Mouse (Mus musculus): ENCODE data around the gene Aldh18a1. TPM values are rescaled to one million over a fixed set of nuclear protein-coding genes. Genes with fewer than 3 reads are reported as not detected.
A peak's percentile ranks its signal among the peaks of the same experiment; 100 is the strongest.
"Not testable (repeated sequence)": the region's sequence is repeated elsewhere in the genome, so short reads cannot be mapped to it uniquely, and the experiment has no call there.

Gene Aldh18a1
- polyA plus RNA-seq (2012; ENCODE audit: insufficient read depth, insufficient read length, low replicate concordance, missing spikeins) = not detected in 2 replicates

GRCm38 (mm10) chr19:40588293-40588654, at the start of gene Aldh18a1:
Gene Aldh18a1, minus strand, starts transcription at chr19:40588463.
- TF ChIP-seq POLR2A (IDR thresholded peaks at IDR 0.05; ENCODE audit: insufficient read depth, low read depth, low read length) (0 out of 2 replicates have a peak, but pooled peaks have one; percentile 25), CTCF (IDR thresholded peaks at IDR 0.05; ENCODE audit: insufficient read depth, low read depth, low read length) (no peak)
- no peak within 1 kb of the TSS for H3K27ac ChIP-seq (ENCODE audit: insufficient read depth, low read depth, low read length)
- WGBS = under 1% methylated on average over 34 of the region's 34 CpGs
- peak within 1 kb of the TSS; percentile 88 for H3K4me3 ChIP-seq (ENCODE audit: insufficient read depth, low read depth, low read length)
- peaks cover 8% of the 10 kb centered on the region for H3K4me1 ChIP-seq (ENCODE audit: control insufficient read depth, insufficient read depth, low read length)

- Histone ChIP-seq H3K4me1 (ENCODE audit: control insufficient read depth, insufficient read depth, low read length) (no peaks in the 10 kb centered on the region), H3K4me3 (ENCODE audit: insufficient read depth, low read depth, low read length) (no peak overlapping the region), H3K27ac (ENCODE audit: insufficient read depth, low read depth, low read length) (no peak overlapping the region)
- 84% methylated on average over 7 of the region's 7 CpGs for WGBS
- TF ChIP-seq CTCF (IDR thresholded peaks at IDR 0.05; ENCODE audit: insufficient read depth, low read depth, low read length) = no peak
- no peak for TF ChIP-seq POLR2A (IDR thresholded peaks at IDR 0.05; ENCODE audit: insufficient read depth, low read depth, low read length)
Measured at GRCm38 (mm10) chr19:40637601-40638000, 49.3 kb upstream of the Aldh18a1 start.

GRCm38 (mm10) chr19:40637091-40637490, 48.8 kb upstream of the Aldh18a1 start:
- Histone ChIP-seq H3K4me1 (ENCODE audit: control insufficient read depth, insufficient read depth, low read length) (no peaks in the 10 kb centered on the region), H3K27ac (ENCODE audit: insufficient read depth, low read depth, low read length) (no peak overlapping the region), H3K4me3 (ENCODE audit: insufficient read depth, low read depth, low read length) (no peak overlapping the region)
- 67% methylated on average over 4 of the region's 4 CpGs for WGBS
- no peak for TF ChIP-seq POLR2A (IDR thresholded peaks at IDR 0.05; ENCODE audit: insufficient read depth, low read depth, low read length)
- no peak for TF ChIP-seq CTCF (IDR thresholded peaks at IDR 0.05; ENCODE audit: insufficient read depth, low read depth, low read length)

GRCm38 (mm10) chr19:40633144-40633543, 44.9 kb upstream of the Aldh18a1 start:
- TF ChIP-seq POLR2A (IDR thresholded peaks at IDR 0.05; ENCODE audit: insufficient read depth, low read depth, low read length) = no peak
- no peak for TF ChIP-seq CTCF (IDR thresholded peaks at IDR 0.05; ENCODE audit: insufficient read depth, low read depth, low read length)
- WGBS = 63% methylated on average over 1 of the region's 1 CpGs
- no peak overlapping the region for H3K27ac ChIP-seq (ENCODE audit: insufficient read depth, low read depth, low read length)
- H3K4me1 ChIP-seq (ENCODE audit: control insufficient read depth, insufficient read depth, low read length) = no peaks in the 10 kb centered on the region
- no peak overlapping the region for H3K4me3 ChIP-seq (ENCODE audit: insufficient read depth, low read depth, low read length)

GRCm38 (mm10) chr19:40632668-40633067, 44.4 kb upstream of the Aldh18a1 start:
- H3K4me1 ChIP-seq (ENCODE audit: control insufficient read depth, insufficient read depth, low read length) = no peaks in the 10 kb centered on the region
- WGBS = 90% methylated on average over 5 of the region's 5 CpGs
- H3K27ac ChIP-seq (ENCODE audit: insufficient read depth, low read depth, low read length) = no peak overlapping the region
- TF ChIP-seq CTCF (IDR thresholded peaks at IDR 0.05; ENCODE audit: insufficient read depth, low read depth, low read length) = no peak
- no peak for TF ChIP-seq POLR2A (IDR thresholded peaks at IDR 0.05; ENCODE audit: insufficient read depth, low read depth, low read length)
- H3K4me3 ChIP-seq (ENCODE audit: insufficient read depth, low read depth, low read length) = no peak overlapping the region

- no peak overlapping the region for H3K27ac ChIP-seq (ENCODE audit: insufficient read depth, low read depth, low read length)
- WGBS = 82% methylated on average over 3 of the region's 3 CpGs
- no peak for TF ChIP-seq POLR2A (IDR thresholded peaks at IDR 0.05; ENCODE audit: insufficient read depth, low read depth, low read length)
- no peak for TF ChIP-seq CTCF (IDR thresholded peaks at IDR 0.05; ENCODE audit: insufficient read depth, low read depth, low read length)
- H3K4me3 ChIP-seq (ENCODE audit: insufficient read depth, low read depth, low read length) = no peak overlapping the region
- no peaks in the 10 kb centered on the region for H3K4me1 ChIP-seq (ENCODE audit: control insufficient read depth, insufficient read depth, low read length)
Measured at GRCm38 (mm10) chr19:40632193-40632592, 43.9 kb upstream of the Aldh18a1 start.

GRCm38 (mm10) chr19:40630606-40631005, 42.3 kb upstream of the Aldh18a1 start:
- Histone ChIP-seq H3K4me1 (ENCODE audit: control insufficient read depth, insufficient read depth, low read length) (no peaks in the 10 kb centered on the region), H3K4me3 (ENCODE audit: insufficient read depth, low read depth, low read length) (no peak overlapping the region), H3K27ac (ENCODE audit: insufficient read depth, low read depth, low read length) (no peak overlapping the region)
- no peak for TF ChIP-seq CTCF (IDR thresholded peaks at IDR 0.05; ENCODE audit: insufficient read depth, low read depth, low read length)
- WGBS = 49% methylated on average over 7 of the region's 7 CpGs

- 43% methylated on average over 3 of the region's 3 CpGs for WGBS
- Histone ChIP-seq H3K4me1 (ENCODE audit: control insufficient read depth, insufficient read depth, low read length) (no peaks in the 10 kb centered on the region), H3K4me3 (ENCODE audit: insufficient read depth, low read depth, low read length) (no peak overlapping the region), H3K27ac (ENCODE audit: insufficient read depth, low read depth, low read length) (peak overlapping the region; percentile 2; the same call in 1 of the 2 replicates)
- TF ChIP-seq CTCF (IDR thresholded peaks at IDR 0.05; ENCODE audit: insufficient read depth, low read depth, low read length) (no peak), POLR2A (IDR thresholded peaks at IDR 0.05; ENCODE audit: insufficient read depth, low read depth, low read length) (no peak)
Measured at GRCm38 (mm10) chr19:40630096-40630495, 41.8 kb upstream of the Aldh18a1 start.

- H3K27ac ChIP-seq (ENCODE audit: insufficient read depth, low read depth, low read length) = no peak overlapping the region
Measured at GRCm38 (mm10) chr19:40628950-40629349, 40.7 kb upstream of the Aldh18a1 start.

GRCm38 (mm10) chr19:40625935-40626334, 37.7 kb upstream of the Aldh18a1 start:
- no peak overlapping the region for H3K27ac ChIP-seq (ENCODE audit: insufficient read depth, low read depth, low read length)
- 60% methylated on average over 12 of the region's 12 CpGs for WGBS
- TF ChIP-seq CTCF (IDR thresholded peaks at IDR 0.05; ENCODE audit: insufficient read depth, low read depth, low read length) = no peak
- no peak for TF ChIP-seq POLR2A (IDR thresholded peaks at IDR 0.05; ENCODE audit: insufficient read depth, low read depth, low read length)
- no peaks in the 10 kb centered on the region for H3K4me1 ChIP-seq (ENCODE audit: control insufficient read depth, insufficient read depth, low read length)
- no peak overlapping the region for H3K4me3 ChIP-seq (ENCODE audit: insufficient read depth, low read depth, low read length)

More at GRCm38 (mm10) chr19:40628950-40629349, 40.7 kb upstream of the Aldh18a1 start:
- Histone ChIP-seq H3K4me3 (ENCODE audit: insufficient read depth, low read depth, low read length) (no peak overlapping the region), H3K4me1 (ENCODE audit: control insufficient read depth, insufficient read depth, low read length) (no peaks in the 10 kb centered on the region)
- TF ChIP-seq POLR2A (IDR thresholded peaks at IDR 0.05; ENCODE audit: insufficient read depth, low read depth, low read length) (no peak), CTCF (IDR thresholded peaks at IDR 0.05; ENCODE audit: insufficient read depth, low read depth, low read length) (no peak)

GRCm38 (mm10) chr19:40621616-40622015, 33.4 kb upstream of the Aldh18a1 start:
- H3K4me3 ChIP-seq (ENCODE audit: insufficient read depth, low read depth, low read length); H3K27ac ChIP-seq (ENCODE audit: insufficient read depth, low read depth, low read length); H3K4me1 ChIP-seq (ENCODE audit: control insufficient read depth, insufficient read depth, low read length): not testable (repeated sequence)
- 71% methylated on average over 16 of the region's 26 CpGs for WGBS
